Mouse (Mus musculus): ENCODE data around the gene Tas2r122. TPM values are rescaled to one million over a fixed set of nuclear protein-coding genes. Genes with fewer than 3 reads are reported as not detected.
"Not testable (repeated sequence)": the region's sequence is repeated elsewhere in the genome, so short reads cannot be mapped to it uniquely, and the experiment has no call there.

Gene Tas2r122
- not detected for total RNA-seq (2021)

DNA sequence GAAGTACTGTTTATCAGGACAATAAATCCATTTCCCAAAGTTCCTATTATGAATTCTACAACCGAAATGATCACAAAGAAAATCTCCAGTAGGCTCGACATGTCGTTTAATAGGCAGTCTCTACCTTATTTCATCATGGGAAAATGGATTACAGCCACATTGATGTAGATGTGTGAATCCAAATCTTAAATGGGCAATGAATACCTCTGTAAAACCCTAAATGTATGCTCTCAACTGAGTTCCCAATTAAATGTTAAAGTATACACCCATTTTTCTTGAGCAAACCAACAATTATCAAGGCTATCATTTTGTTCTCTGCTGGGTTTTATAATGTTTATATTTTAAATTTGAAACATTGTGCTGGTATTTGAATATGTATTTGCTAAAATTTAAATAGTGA, at the start of gene Tas2r122:
Gene Tas2r122, minus strand, starts transcription at position 101 of the 400 bp plus-strand sequence.
- intact Hi-C loops (cut with DNase I): no loop called here

DNA sequence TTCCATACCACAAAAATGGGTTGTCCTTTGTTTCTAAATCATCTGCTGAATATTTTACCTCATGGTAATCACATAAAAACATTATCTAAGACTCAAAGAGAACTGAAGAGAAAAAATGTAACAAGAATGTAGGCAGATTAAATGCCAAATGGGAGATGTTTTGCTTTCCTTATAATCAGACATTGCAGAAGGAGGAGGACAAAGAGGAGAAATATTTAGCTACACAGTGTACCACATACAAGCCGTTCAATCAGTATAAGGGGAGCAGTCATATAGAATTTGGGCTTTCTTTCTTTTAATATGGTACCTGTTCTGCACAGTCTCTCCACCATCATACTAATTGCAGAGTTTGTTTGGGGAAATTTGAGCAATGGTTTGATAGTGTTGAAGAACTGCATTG, 42.7 kb upstream of the Tas2r122 start, which contains the start of gene Tas2r124:
Gene Tas2r124, plus strand, starts transcription at position 301 of the 400 bp plus-strand sequence.
- intact Hi-C loops (cut with DNase I): no loop called here
- DNase-seq (ENCODE audit: low spot score): no peak

More for the DNA sequence above, at the start of gene Tas2r122:
- no peak for DNase-seq (ENCODE audit: low spot score)

DNA sequence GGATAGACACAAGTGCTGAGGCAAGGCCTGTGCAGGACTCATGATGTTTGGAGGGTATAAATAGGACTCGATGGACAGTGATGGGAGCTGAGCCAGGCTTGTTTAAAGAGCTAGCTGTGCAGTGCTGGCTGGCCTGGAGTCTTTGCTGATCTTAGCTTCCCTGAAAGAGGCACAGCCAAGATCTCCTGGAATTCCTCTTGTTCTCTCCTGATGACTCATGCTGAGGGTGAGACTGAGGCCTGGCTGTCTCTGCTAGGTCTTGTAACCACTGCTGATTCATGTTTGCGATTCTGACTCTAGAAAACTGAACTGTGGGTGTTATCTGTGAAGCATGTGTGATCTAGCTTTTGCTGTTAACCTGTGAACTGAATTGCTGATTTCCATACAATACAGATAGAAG, 38.5 kb upstream of the Tas2r122 start:
- DNase-seq (ENCODE audit: low spot score): no peak
- intact Hi-C loops (cut with DNase I): no loop called here

DNA sequence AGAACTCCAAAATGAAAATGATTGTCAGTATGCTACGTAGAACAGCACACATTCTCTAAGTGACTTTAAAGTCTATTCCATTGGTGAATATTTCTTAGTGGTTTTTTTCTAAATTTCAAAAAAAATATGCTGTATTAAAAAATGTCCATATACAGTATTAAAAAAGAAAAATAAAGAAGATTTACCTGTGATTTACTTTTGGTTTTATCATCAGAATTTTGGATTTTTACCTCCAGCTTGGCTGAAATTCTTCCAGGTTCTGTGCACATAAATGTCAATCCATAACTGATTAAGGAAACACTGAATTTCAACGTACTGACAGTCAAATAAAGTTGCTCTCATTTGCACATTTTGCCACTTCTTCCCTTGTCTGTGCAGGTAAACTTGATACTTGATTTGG, 26.2 kb upstream of the Tas2r122 start, which contains the start of gene Tas2r115:
Gene Tas2r115, minus strand, starts transcription at position 101 of the 400 bp plus-strand sequence.
- DNase-seq (ENCODE audit: low spot score): no peak
- intact Hi-C loops (cut with DNase I): no loop called here

DNA sequence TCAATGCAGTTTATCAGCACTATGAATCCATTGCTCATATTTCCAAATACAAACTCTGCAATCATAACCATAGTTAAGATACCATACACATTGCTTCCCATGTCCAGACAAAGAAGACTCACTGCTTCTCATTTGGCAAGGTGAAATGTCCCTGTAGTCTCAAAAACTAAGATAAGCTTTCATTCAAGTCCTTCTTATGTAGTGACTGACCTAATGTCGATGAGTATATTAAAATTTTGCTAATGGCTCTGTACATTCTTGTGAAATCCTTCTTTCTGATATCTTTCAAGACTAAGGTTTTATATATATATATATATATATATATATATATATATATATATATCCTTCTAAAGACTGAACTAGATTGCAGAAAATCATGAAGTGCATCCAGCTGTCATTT, 10.8 kb downstream of the Tas2r122 start, which contains the start of gene Tas2r121:
Gene Tas2r121, minus strand, starts transcription at position 101 of the 400 bp plus-strand sequence.
- intact Hi-C loops (cut with DNase I): no loop called here

DNA sequence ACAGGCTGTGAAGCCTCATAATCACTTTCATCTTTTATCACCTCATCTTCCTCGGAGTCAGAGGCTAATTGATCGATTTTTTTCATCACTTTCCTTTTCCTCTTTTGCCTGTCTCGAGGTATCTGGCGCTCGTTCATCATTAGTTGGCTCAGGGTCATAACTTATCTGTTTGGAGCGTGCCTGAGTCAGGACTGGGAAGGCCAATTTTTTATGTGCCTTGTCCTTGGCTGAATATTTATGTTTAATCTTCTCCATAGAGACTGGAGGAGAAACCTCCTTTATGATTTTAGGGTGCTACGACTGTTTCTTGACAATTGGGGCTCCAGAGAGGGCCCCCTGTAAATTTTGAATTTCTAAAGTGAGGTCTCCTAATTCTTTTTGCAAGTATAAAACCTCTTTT, 20.1 kb downstream of the Tas2r122 start:
- intact Hi-C loops (cut with DNase I); DNase-seq (ENCODE audit: low spot score): not testable (repeated sequence)

More for the DNA sequence above, 10.8 kb downstream of the Tas2r122 start, which contains the start of gene Tas2r121:
- no peak for DNase-seq (ENCODE audit: low spot score)

Other genes with a start within 250 kb of the Tas2r122 start
- not detected for gene Prh1, start 142.1 kb downstream of the Tas2r122 start, total RNA-seq (2021)
- gene Prp2, start 116.0 kb downstream of the Tas2r122 start, total RNA-seq (2021): not detected
- not detected for gene A630073D07Rik, start 60.4 kb downstream of the Tas2r122 start, total RNA-seq (2021)
- not detected for gene Tas2r120, start 55.0 kb downstream of the Tas2r122 start, total RNA-seq (2021)
- not detected for gene Tas2r121, start 10.9 kb downstream of the Tas2r122 start, total RNA-seq (2021)
- not detected for gene Tas2r115, start 26.1 kb upstream of the Tas2r122 start, total RNA-seq (2021)
- not detected for gene Tas2r124, start 42.8 kb upstream of the Tas2r122 start, total RNA-seq (2021)
- not detected for gene Tas2r102, start 50.2 kb upstream of the Tas2r122 start, total RNA-seq (2021)
- gene Tas2r136, start 66.2 kb upstream of the Tas2r122 start, total RNA-seq (2021): not detected
- not detected for gene Tas2r117, start 90.9 kb upstream of the Tas2r122 start, total RNA-seq (2021)
- gene Tas2r123, start 135.2 kb upstream of the Tas2r122 start, total RNA-seq (2021): not detected
- not detected for gene Tas2r116, start 143.5 kb upstream of the Tas2r122 start, total RNA-seq (2021)
- not detected for gene Tas2r110, start 156.1 kb upstream of the Tas2r122 start, total RNA-seq (2021)
- not detected for gene Tas2r113, start 181.1 kb upstream of the Tas2r122 start, total RNA-seq (2021)
- gene Tas2r125, start 197.7 kb upstream of the Tas2r122 start, total RNA-seq (2021): not detected
- not detected for gene Tas2r129, start 239.2 kb upstream of the Tas2r122 start, total RNA-seq (2021)
- not detected for gene Tas2r131, start 246.0 kb upstream of the Tas2r122 start, total RNA-seq (2021)